In the genomic region with DNA sequence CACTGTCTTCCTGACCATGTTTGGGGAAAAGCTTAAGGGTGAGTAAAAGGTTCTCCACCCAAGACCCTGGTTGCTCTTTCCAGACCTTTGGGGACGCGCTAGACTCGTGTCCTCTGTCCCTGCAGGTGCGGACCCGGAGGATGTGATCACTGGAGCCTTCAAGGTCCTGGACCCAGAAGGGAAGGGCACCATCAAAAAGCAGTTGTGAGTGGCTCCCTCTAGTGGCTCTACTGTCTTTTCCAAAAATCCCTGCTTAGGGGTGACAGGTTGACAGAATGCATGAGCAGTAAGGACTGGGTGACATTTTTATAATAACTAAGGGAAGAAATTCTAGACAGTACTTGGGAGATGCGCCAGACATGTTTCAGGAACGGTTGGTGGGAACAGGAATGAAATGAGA, we compare ENCODE assay signal across 8 mouse cellular contexts. TPM values are rescaled to one million over a fixed set of nuclear protein-coding genes. Genes with fewer than 3 reads are reported as not detected.
DNase-seq lines count a peak whose midpoint lies in the region; ATAC-seq and TF ChIP-seq lines count a peak whose summit lies in the region.

No protein-coding gene starts in this region.

- no peak overlapping the region for H3K27ac ChIP-seq in limb, embryonic 12.5 days
- no peak overlapping the region for H3K27ac ChIP-seq in limb, embryonic 10.5 days
- no peak overlapping the region for H3K27ac ChIP-seq in olfactory bulb, adult 2 months (ENCODE audit: insufficient read depth, low read depth, low read length)

- TF ChIP-seq CTCF in olfactory bulb, adult 2 months (IDR thresholded peaks at IDR 0.05; ENCODE audit: insufficient read depth, low read depth, low read length): 0 out of 2 replicates have a peak, but pooled peaks have one; percentile 24

- no peaks in the 10 kb centered on the region for H3K36me3 ChIP-seq in limb, embryonic 12.5 days
- H3K36me3 ChIP-seq in limb, embryonic 10.5 days: no peaks in the 10 kb centered on the region

- peaks cover 25% of the 10 kb centered on the region for H3K4me1 ChIP-seq in limb, embryonic 12.5 days (replicated peaks)
- peaks cover 45% of the 10 kb centered on the region for H3K4me1 ChIP-seq in limb, embryonic 10.5 days
- peaks cover 8% of the 10 kb centered on the region for H3K4me1 ChIP-seq in olfactory bulb, adult 2 months (ENCODE audit: control insufficient read depth, insufficient read depth, low read length)

- H3K4me3 ChIP-seq in limb, embryonic 12.5 days (replicated peaks): no peak overlapping the region
- H3K4me3 ChIP-seq in limb, embryonic 10.5 days: no peak overlapping the region
- no peak overlapping the region for H3K4me3 ChIP-seq in olfactory bulb, adult 2 months (ENCODE audit: insufficient read depth, low read depth, low read length)

- H3K27me3 ChIP-seq in limb, embryonic 12.5 days: peaks cover 16% of the 10 kb centered on the region; the same call in 1 of the 2 replicates
- H3K27me3 ChIP-seq in limb, embryonic 10.5 days (ENCODE audit: low read depth, poor library complexity, severe bottlenecking): peaks cover 25% of the 10 kb centered on the region

- no peaks in the 10 kb centered on the region for H3K9me3 ChIP-seq in limb, embryonic 12.5 days
- H3K9me3 ChIP-seq in limb, embryonic 10.5 days (replicated peaks): no peaks in the 10 kb centered on the region

- WGBS in limb, embryonic 12.5 days: 32% methylated on average over 7 of the region's 7 CpGs
- WGBS in limb, embryonic 10.5 days: 35% methylated on average over 7 of the region's 7 CpGs
- 40% methylated on average over 7 of the region's 7 CpGs for WGBS in olfactory bulb, adult 2 months

- no peak for TF ChIP-seq POLR2A in olfactory bulb, adult 2 months (IDR thresholded peaks at IDR 0.05; ENCODE audit: insufficient read depth, low read depth, low read length)

- DNase-seq in adrenal gland, postnatal 36 days: peak; percentile 40 to 62
- no peak for DNase-seq in adrenal gland, postnatal 4 days (ENCODE audit: low spot score in 2 of 2)
- DNase-seq in limb, embryonic 10.5 days (ENCODE audit: low spot score): no peak
- peak; percentile 70 for DNase-seq in embryo, embryonic 10.5 days (ENCODE audit: low spot score)
- no peak for DNase-seq in layer of hippocampus, adult 8-10 months (ENCODE audit: low spot score in 2 of 2)

- H3K4me2 ChIP-seq in limb, embryonic 12.5 days: peak overlapping the region; percentile 60; the same call in 1 of the 2 replicates

- no peak overlapping the region for H3K9ac ChIP-seq in limb, embryonic 12.5 days (replicated peaks)

- no peak for ATAC-seq in limb, embryonic 12.5 days (ENCODE audit: insufficient number of reproducible peaks, insufficient read depth, low FRiP score, low TSS enrichment, low read depth)
- no peak for ATAC-seq in inflammation-experienced regulatory T-cells, adult 6 months

RNA-seq across cellular contexts. Expression of a gene that starts 4.8 kb away (rescaled TPM):
- total RNA-seq in adrenal gland, postnatal 36 days (2021): 1 to 10 TPM; 1.9 to 2.7 TPM
- total RNA-seq in adrenal gland, postnatal 4 days (2021): 100 to 1,000 TPM; 268 to 794 TPM
- polyA plus RNA-seq in limb, embryonic 12.5 days (2016; fragmentation: Nextera tagmentation; extraction: Ambion mirVana): 142 and 145 TPM in 2 replicates
- polyA plus RNA-seq in limb, embryonic 10.5 days (2016; fragmentation: Nextera tagmentation; extraction: Ambion mirVana): 8.8 and 13.1 TPM in 2 replicates
- polyA plus RNA-seq in olfactory bulb, adult 2 months (2012; ENCODE audit: insufficient read depth, insufficient read length, low replicate concordance, missing spikeins): not detected in 2 replicates
- 10 to 100 TPM; 23.0 to 25.8 (median 23.4) TPM for polyA plus RNA-seq in inflammation-experienced regulatory T-cells, adult 6 months (2017; shearing (Covaris generic))
- total RNA-seq in layer of hippocampus, adult 8-10 months (2022): 1 to 10 TPM; 2.8 to 5.1 (median 3.6) TPM

RNA-seq across cellular contexts. Expression of a gene that starts 5.2 kb away (rescaled TPM):
- total RNA-seq in adrenal gland, postnatal 36 days (2021): 10 to 100 TPM; 40.7 to 48.4 TPM
- total RNA-seq in adrenal gland, postnatal 4 days (2021): 10 to 100 TPM; 57.9 to 58.5 TPM
- polyA plus RNA-seq in limb, embryonic 12.5 days (2016; fragmentation: Nextera tagmentation; extraction: Ambion mirVana): 40.9 and 45.3 TPM in 2 replicates
- polyA plus RNA-seq in limb, embryonic 10.5 days (2016; fragmentation: Nextera tagmentation; extraction: Ambion mirVana): 32.1 and 34.8 TPM in 2 replicates
- not detected in 2 replicates for polyA plus RNA-seq in olfactory bulb, adult 2 months (2012; ENCODE audit: insufficient read depth, insufficient read length, low replicate concordance, missing spikeins)
- 10 to 100 TPM; 13.2 to 16.6 (median 13.6) TPM for polyA plus RNA-seq in inflammation-experienced regulatory T-cells, adult 6 months (2017; shearing (Covaris generic))
- 100 to 1,000 TPM in 2 of 4 experiments, 10 to 100 TPM in 2; 97.9 to 106 (median 101) TPM for total RNA-seq in layer of hippocampus, adult 8-10 months (2022)

RNA-seq across cellular contexts. Expression of a gene that starts 17.6 kb away (rescaled TPM):
- total RNA-seq in adrenal gland, postnatal 36 days (2021): 10 to 100 TPM; 59.3 to 61.0 TPM
- 10 to 100 TPM; 77.6 to 84.4 TPM for total RNA-seq in adrenal gland, postnatal 4 days (2021)
- 86.5 and 91.8 TPM in 2 replicates for polyA plus RNA-seq in limb, embryonic 12.5 days (2016; fragmentation: Nextera tagmentation; extraction: Ambion mirVana)
- polyA plus RNA-seq in limb, embryonic 10.5 days (2016; fragmentation: Nextera tagmentation; extraction: Ambion mirVana): 85.9 and 94.0 TPM in 2 replicates
- not detected in 2 replicates for polyA plus RNA-seq in olfactory bulb, adult 2 months (2012; ENCODE audit: insufficient read depth, insufficient read length, low replicate concordance, missing spikeins)
- 10 to 100 TPM; 43.2 to 56.9 (median 48.7) TPM for polyA plus RNA-seq in inflammation-experienced regulatory T-cells, adult 6 months (2017; shearing (Covaris generic))
- total RNA-seq in layer of hippocampus, adult 8-10 months (2022): 10 to 100 TPM; 87.4 to 94.4 (median 90.0) TPM

RNA-seq across cellular contexts. Expression of a gene that starts 19.4 kb away (rescaled TPM):
- 10 to 100 TPM; 10.1 to 11.9 TPM for total RNA-seq in adrenal gland, postnatal 36 days (2021)
- total RNA-seq in adrenal gland, postnatal 4 days (2021): 10 to 100 TPM; 18.3 to 19.3 TPM
- 61.9 and 65.5 TPM in 2 replicates for polyA plus RNA-seq in limb, embryonic 12.5 days (2016; fragmentation: Nextera tagmentation; extraction: Ambion mirVana)
- 74.2 and 74.9 TPM in 2 replicates for polyA plus RNA-seq in limb, embryonic 10.5 days (2016; fragmentation: Nextera tagmentation; extraction: Ambion mirVana)
- polyA plus RNA-seq in olfactory bulb, adult 2 months (2012; ENCODE audit: insufficient read depth, insufficient read length, low replicate concordance, missing spikeins): not detected in 2 replicates
- polyA plus RNA-seq in inflammation-experienced regulatory T-cells, adult 6 months (2017; shearing (Covaris generic)): 1 to 10 TPM; 3.3 to 6.8 (median 4.6) TPM
- total RNA-seq in layer of hippocampus, adult 8-10 months (2022): 10 to 100 TPM; 20.6 to 21.4 (median 20.9) TPM

RNA-seq across cellular contexts. Expression of a gene that starts 19.4 kb away (rescaled TPM):
- 1 to 10 TPM; 5.6 to 7.9 TPM for total RNA-seq in adrenal gland, postnatal 36 days (2021)
- total RNA-seq in adrenal gland, postnatal 4 days (2021): 10 to 100 TPM; 12.6 to 14.5 TPM
- 34.1 and 35.9 TPM in 2 replicates for polyA plus RNA-seq in limb, embryonic 12.5 days (2016; fragmentation: Nextera tagmentation; extraction: Ambion mirVana)
- polyA plus RNA-seq in limb, embryonic 10.5 days (2016; fragmentation: Nextera tagmentation; extraction: Ambion mirVana): 27.0 and 29.9 TPM in 2 replicates
- polyA plus RNA-seq in olfactory bulb, adult 2 months (2012; ENCODE audit: insufficient read depth, insufficient read length, low replicate concordance, missing spikeins): 2,394 TPM in 1 of 2 replicates, not detected in the other
- 100 to 1,000 TPM; 783 to 927 (median 807) TPM for polyA plus RNA-seq in inflammation-experienced regulatory T-cells, adult 6 months (2017; shearing (Covaris generic))
- total RNA-seq in layer of hippocampus, adult 8-10 months (2022): 1 to 10 TPM; 2.4 to 7.9 (median 7.0) TPM

Comparison
In these comparisons a context has a peak if more than half of its experiments do, and no peak if none do; other contexts are left out.
1. DNase-seq: peak in adrenal gland, postnatal 36 days (2 of 2) and embryo, embryonic 10.5 days (single experiment); none in adrenal gland, postnatal 4 days (0 of 2), limb, embryonic 10.5 days (single experiment) and layer of hippocampus, adult 8-10 months (0 of 2).
2. RNA of a gene that starts 17.6 kb away (polyA plus RNA-seq): 85.9 to 94.0 TPM in limb, embryonic 10.5 days, 86.5 to 91.8 TPM in limb, embryonic 12.5 days and 43.2 to 56.9 TPM in inflammation-experienced regulatory T-cells, adult 6 months; not detected in olfactory bulb, adult 2 months; every median in the first group is over 10 times any median in the second.